Mouse (Mus musculus) gastrocnemius, postnatal 10 days (tissue): ENCODE results near the gene Hdac6. TPM values are rescaled to one million over a fixed set of nuclear protein-coding genes. Genes with fewer than 3 reads are reported as not detected.

Experiments used
- DNase-seq: peaks from one replicate; pipeline ENCODE4 v3.0.0; 2021; ENCODE audit warnings: mixed read lengths
- long read RNA-seq, 2 experiments: library from polyadenylated mRNA; stranded (forward); transcript quantifications; one replicate each; pipeline ENCODE4 v2.0.0; 2021
- total RNA-seq, 2 experiments: library from RNA; stranded (reverse); gene quantifications; 2 replicates each; pipeline ENCODE4 v1.2.3; 2021

Gene Hdac6
- total RNA-seq = 1 to 10 TPM; 6.4 to 8.0 TPM
- long read RNA-seq, experiment 1, full-length matches to known transcripts = 12 of 19 reads
- long read RNA-seq, experiment 1, partial matches to known transcripts = 1 of 19 reads
- long read RNA-seq, experiment 1, other reads (novel, unspliced or antisense) = 6 of 19 reads
- long read RNA-seq, experiment 2, full-length matches to known transcripts = 5 of 8 reads
- long read RNA-seq, experiment 2, partial matches to known transcripts = 2 of 8 reads
- long read RNA-seq, experiment 2, other reads (novel, unspliced or antisense) = 1 of 8 reads

GRCm38 (mm10) chrX:7947108-7947899 is at the start of gene Hdac6:
Gene Hdac6, minus strand, starts transcription at chrX:7947889.
- DNase-seq = no peak

GRCm38 (mm10) chrX:7993068-7993735 is 45.5 kb upstream of the Hdac6 start:
- peak; percentile 3 for DNase-seq

- no peak for DNase-seq
Measured at GRCm38 (mm10) chrX:7992379-7993067, 44.8 kb upstream of the Hdac6 start.

- DNase-seq = no peak
Measured at GRCm38 (mm10) chrX:7981368-7981767, 33.7 kb upstream of the Hdac6 start.

GRCm38 (mm10) chrX:7977892-7978291 is 30.2 kb upstream of the Hdac6 start, which contains the start of gene Gata1:
Gene Gata1, minus strand, starts transcription at chrX:7978071.
- no peak for DNase-seq

GRCm38 (mm10) chrX:7971292-7971691 is 23.6 kb upstream of the Hdac6 start:
- DNase-seq = no peak

- no peak for DNase-seq
Measured at GRCm38 (mm10) chrX:7968899-7969298, 21.2 kb upstream of the Hdac6 start.

GRCm38 (mm10) chrX:7968226-7968625 is 20.5 kb upstream of the Hdac6 start:
- no peak for DNase-seq

GRCm38 (mm10) chrX:7967596-7968201 is 20.0 kb upstream of the Hdac6 start:
- no peak for DNase-seq

- no peak for DNase-seq
Measured at GRCm38 (mm10) chrX:7966161-7966560, 18.5 kb upstream of the Hdac6 start.

GRCm38 (mm10) chrX:7963829-7964626 is 16.3 kb upstream of the Hdac6 start:
- DNase-seq = no peak

- DNase-seq = no peak
Measured at GRCm38 (mm10) chrX:7958868-7959267, 11.2 kb upstream of the Hdac6 start.

GRCm38 (mm10) chrX:7950091-7950490 is 2.4 kb upstream of the Hdac6 start:
- no peak for DNase-seq

- DNase-seq = peak; percentile 84
Measured at GRCm38 (mm10) chrX:7947900-7948492, 307 bp upstream of the Hdac6 start.

GRCm38 (mm10) chrX:7945618-7946017 is 2.1 kb downstream of the Hdac6 start:
- DNase-seq = no peak

GRCm38 (mm10) chrX:7937667-7938066 is 10.0 kb downstream of the Hdac6 start:
- DNase-seq = no peak

GRCm38 (mm10) chrX:7936874-7937273 is 10.8 kb downstream of the Hdac6 start:
- DNase-seq = no peak

- no peak for DNase-seq
Measured at GRCm38 (mm10) chrX:7928270-7928790, 19.4 kb downstream of the Hdac6 start, which contains the start of gene Eras. Gene Eras, minus strand, starts transcription at chrX:7928607.

GRCm38 (mm10) chrX:7927116-7927515 is 20.6 kb downstream of the Hdac6 start:
- DNase-seq = no peak

GRCm38 (mm10) chrX:7926266-7926665 is 21.4 kb downstream of the Hdac6 start:
- no peak for DNase-seq
